Mouse (Mus musculus) splenic B cell, adult 2 months (primary cell): ENCODE measurements around the gene Smo.

Source experiments
- DNase-seq: peaks from one replicate; pipeline ENCODE4 v3.0.0-alpha.2; 2011; ENCODE audit warnings: low read depth, low spot score
- H3K27me3 ChIP-seq: 2 replicates; pipeline ENCODE4 v1.6.1; 2012; ENCODE audit warnings: mild to moderate bottlenecking, low read length, moderate library complexity, mixed read lengths; ENCODE audit not compliant: control insufficient read depth, poor library complexity, insufficient read depth, severe bottlenecking
- H3K36me3 ChIP-seq: 2 replicates; pipeline ENCODE4 v1.6.1; 2012; ENCODE audit warnings: mild to moderate bottlenecking, low read length, moderate library complexity, mixed read lengths; ENCODE audit not compliant: control insufficient read depth, poor library complexity, insufficient read depth, severe bottlenecking

Gene Smo

DNA sequence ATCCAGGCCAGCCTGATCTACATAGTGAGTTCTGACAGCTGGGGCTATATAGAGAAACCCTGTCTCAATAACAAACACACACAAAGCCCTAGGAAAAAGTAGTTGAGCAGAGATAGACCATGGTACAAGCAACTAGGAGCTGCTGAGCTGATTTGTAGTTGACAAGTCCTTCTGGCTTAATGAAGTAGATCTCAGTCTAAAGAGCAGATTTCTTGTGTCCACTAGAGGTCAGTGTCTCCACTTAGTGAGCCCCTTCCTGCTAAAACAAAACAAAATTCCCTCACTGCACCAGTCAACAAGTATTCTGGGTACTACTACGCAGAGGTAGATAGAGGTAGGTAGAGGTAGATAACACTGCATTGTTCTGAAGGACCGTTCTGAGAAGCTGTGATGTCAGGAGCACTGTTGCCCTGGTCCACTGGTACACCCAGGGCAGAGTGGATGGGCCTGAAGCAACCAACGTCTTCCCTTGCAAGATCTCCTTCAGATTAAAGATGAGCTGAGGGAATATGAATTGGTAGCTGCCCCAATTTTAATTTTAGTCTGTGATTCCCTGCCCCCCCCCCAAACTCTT is 23.2 kb upstream of the Smo start:
- Histone ChIP-seq H3K36me3 (no peaks in the 10 kb centered on the region), H3K27me3 (no peaks in the 10 kb centered on the region)
- DNase-seq, result peak; percentile 67

- Histone ChIP-seq H3K36me3 (no peaks in the 10 kb centered on the region), H3K27me3 (no peaks in the 10 kb centered on the region)
- DNase-seq, result no peak
These were observed 18.5 kb upstream of the Smo start for GRCm38 (mm10) chr6:29716624-29717365.

DNA sequence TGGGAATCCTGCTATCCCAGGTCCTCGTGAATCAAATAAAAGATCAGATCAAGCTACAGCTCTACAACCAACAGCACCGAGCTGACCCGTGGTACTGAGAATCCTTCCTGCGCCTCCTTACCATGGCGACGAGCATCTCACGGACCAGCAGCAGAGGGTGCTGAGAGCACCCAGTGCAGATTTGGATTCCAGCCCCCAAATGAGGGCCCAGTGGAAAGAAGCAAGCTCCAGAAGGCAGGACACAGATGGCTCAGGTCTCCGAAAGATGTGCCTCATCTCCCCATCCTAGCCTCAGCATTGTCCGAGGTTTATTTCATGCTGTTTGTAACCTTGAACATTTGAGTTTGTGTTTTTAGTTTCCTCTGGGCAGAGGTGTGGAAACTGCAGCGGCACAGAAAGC is 17.8 kb upstream of the Smo start:
- H3K27me3 ChIP-seq, result no peaks in the 10 kb centered on the region
- no peaks in the 10 kb centered on the region for H3K36me3 ChIP-seq
- no peak for DNase-seq

DNA sequence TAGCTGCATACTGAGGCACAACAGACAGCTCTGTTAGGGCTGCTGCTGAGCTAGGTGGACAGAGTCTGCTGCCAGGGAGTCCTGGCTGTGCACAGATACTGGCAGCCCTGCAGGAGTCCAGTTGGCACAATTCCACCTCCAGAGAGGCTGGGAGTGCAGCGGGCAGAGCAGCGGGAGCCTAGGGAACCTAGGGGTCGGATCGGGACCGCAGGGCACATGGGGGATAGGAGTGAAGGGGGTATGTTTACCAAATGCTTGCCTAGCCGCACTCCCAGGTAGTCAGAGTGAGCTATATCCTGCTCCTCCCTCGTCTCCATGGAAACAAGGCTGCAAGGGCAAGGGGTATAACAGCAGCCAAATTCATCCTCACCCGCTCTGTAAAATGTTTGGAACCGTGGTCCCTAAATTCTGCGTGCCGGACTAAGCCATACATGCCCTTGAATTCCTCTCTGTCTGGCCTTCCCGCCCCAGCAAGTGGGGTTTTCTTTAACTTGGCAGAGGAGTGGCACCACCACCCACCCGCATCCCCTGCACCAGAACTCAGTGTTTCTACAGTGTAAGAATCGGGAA is 17.3 kb upstream of the Smo start:
- H3K27me3 ChIP-seq, result no peaks in the 10 kb centered on the region
- no peaks in the 10 kb centered on the region for H3K36me3 ChIP-seq
- no peak for DNase-seq

DNA sequence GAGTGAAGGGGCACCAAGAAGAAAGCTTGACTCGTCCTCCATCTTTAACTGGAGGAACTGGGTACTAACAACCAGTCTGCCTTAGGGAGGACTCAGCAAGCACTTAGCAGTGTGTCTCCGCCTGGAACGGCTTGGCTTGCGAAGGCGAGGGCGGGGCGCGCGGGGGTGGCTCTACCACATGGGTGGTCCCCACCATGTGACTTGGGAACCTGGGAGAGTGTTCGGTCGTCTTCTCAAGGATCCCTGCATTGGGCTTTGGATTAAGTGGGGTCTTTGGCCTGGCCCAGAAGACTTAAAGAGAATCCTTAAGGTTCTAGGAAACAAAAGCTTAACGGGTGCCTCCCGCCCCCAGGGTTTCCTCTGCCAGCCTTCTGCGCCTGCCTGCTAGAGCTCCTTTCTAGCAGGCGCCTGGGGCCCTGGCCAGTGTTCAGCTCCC is 16.4 kb upstream of the Smo start:
- DNase-seq, result no peak
- H3K36me3 ChIP-seq, result no peaks in the 10 kb centered on the region

DNA sequence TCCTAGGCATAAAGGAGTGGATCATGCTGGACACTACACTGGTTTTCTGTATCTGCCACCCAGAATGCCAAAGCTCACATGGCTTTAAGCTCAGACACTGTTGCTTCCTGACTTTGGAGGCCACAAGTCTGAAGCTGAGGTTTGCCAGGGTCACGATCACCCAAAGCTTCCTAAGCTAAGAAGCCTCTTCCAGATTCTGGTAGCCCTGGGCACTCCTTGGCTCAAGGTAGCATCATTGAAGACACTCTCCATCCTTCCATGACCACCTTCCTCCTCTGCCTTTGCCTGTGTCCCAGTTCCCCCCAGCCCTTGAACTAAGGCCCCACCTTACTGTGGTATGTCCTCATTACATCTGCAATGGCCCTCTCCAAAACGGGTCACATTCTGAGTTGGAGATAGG is 13.4 kb upstream of the Smo start:
- Histone ChIP-seq H3K27me3 (no peaks in the 10 kb centered on the region), H3K36me3 (no peaks in the 10 kb centered on the region)
- no peak for DNase-seq

More for the DNA sequence above, 16.4 kb upstream of the Smo start:
- no peaks in the 10 kb centered on the region for H3K27me3 ChIP-seq

DNA sequence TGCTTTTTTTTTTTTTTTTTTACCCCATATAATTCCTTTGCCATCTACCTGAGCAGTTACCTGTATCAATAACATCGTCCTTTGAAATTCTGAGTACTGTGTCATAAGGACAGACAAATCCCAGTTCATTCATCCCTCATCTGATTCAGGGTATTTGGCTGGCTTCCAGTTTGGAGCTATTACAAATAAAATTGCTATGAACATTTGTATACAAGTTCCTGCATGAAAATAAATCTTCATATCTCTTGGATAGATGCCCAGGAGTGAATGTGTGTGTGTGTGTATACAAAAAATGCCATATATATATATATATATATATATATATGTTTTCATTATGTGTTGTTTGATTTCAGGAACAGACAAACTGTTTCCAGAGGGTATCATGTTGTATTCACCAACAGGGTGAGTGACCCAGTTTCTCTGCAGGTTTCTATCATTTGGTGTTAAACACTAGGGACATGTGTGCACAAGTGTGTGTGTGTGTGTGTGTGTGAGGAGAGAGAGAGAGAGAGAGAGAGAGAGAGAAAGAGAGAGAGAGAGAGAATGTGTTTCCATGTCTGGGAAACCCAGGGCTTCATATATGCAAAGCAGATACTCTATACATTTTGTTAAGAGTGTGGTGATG is 8.6 kb upstream of the Smo start:
- Histone ChIP-seq H3K27me3 (no peaks in the 10 kb centered on the region), H3K36me3 (no peaks in the 10 kb centered on the region)
- no peak for DNase-seq

DNA sequence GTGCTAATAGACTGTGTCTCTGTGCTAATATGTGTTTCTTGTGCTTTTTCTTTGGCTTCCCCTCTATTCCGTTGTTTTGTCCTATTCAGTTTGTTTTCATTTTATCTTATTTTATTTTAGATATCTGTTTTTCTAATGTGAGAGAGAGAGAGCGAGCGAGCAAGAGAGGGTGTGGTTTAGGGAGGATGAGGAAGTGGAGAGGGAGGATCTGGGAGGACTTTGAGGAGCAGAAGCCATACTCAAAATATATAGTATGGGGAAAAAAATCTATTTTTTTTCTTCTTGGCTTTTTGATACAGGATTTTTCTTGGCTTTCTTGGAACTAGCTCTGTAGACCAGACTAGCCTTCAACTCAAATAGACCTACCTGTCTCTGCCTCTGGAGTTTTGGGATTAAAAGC is 7.3 kb upstream of the Smo start:
- no peaks in the 10 kb centered on the region for H3K27me3 ChIP-seq
- no peak for DNase-seq
- H3K36me3 ChIP-seq, result no peaks in the 10 kb centered on the region

- DNase-seq, result no peak
- Histone ChIP-seq H3K36me3 (no peaks in the 10 kb centered on the region), H3K27me3 (no peaks in the 10 kb centered on the region)
These were observed 5.8 kb upstream of the Smo start for GRCm38 (mm10) chr6:29729491-29729890.

GRCm38 (mm10) chr6:29735689-29736451 is 567 bp downstream of the Smo start:
- DNase-seq, result peak; percentile 12
- H3K36me3 ChIP-seq, result no peaks in the 10 kb centered on the region
- H3K27me3 ChIP-seq, result peaks cover 2% of the 10 kb centered on the region; the same call in 1 of the 2 replicates

GRCm38 (mm10) chr6:29736610-29737458 is 1.5 kb downstream of the Smo start:
- H3K36me3 ChIP-seq, result no peaks in the 10 kb centered on the region
- no peak for DNase-seq
- peaks cover 2% of the 10 kb centered on the region; the same call in 1 of the 2 replicates for H3K27me3 ChIP-seq

DNA sequence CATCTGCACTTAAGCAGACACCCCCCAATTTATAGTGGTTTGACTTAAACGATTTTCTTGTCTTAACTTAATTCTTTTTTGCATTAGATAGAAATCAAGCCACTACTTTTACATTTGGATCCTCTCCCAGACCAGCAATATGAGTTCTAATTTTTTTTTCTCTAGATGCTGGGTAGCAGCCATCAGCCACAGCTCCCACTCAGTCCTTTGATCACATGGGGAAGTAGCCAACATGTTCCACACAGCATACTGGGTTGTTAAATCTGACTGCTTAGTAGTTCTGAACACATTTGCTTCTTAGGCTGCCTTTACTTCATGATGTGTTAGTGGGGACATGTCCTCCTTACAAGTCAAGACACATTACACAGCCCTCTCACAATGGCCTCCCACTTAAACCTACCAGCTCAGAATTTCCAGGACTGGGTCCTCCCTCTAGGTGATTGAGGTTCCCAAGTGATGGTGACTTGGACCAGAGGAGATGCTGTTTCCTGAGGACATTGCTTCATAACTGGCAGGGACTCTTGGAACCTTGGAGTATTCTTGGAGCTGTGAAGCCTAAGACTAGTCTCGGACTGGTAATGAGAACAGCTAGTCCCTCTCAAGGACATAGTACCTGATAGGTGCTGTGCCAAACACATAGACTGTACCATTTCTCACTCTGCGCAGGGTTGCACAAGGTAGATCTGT is 16.3 kb downstream of the Smo start:
- no peak for DNase-seq
- H3K27me3 ChIP-seq, result no peaks in the 10 kb centered on the region
- no peaks in the 10 kb centered on the region for H3K36me3 ChIP-seq

DNA sequence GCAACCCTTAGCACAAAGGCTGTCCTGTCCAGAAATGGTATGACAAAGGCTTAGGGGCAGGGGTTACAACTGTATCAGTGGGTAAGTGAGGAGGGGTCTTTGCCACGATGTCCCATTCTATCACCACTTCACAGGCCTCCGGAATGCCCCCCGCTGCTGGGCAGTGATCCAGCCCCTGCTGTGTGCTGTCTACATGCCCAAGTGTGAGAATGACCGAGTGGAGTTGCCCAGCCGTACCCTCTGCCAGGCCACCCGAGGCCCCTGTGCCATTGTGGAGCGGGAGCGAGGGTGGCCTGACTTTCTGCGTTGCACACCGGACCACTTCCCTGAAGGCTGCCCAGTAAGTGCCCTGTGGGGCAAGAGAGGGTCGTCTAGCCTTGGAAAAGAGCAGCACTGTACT is 18.0 kb downstream of the Smo start:
- no peak for DNase-seq
- Histone ChIP-seq H3K36me3 (no peaks in the 10 kb centered on the region), H3K27me3 (no peaks in the 10 kb centered on the region)
